Mouse (Mus musculus) adrenal gland, postnatal 36 days (tissue): ENCODE data around the gene Vtcn1. TPM values are rescaled to one million over a fixed set of nuclear protein-coding genes. Genes with fewer than 3 reads are reported as not detected.

ENCODE experiments used
- DNase-seq, 2 experiments: peaks; one replicate each; pipeline ENCODE4 v3.0.0; 2021; ENCODE audit warnings: mixed read lengths in 1 of 2
- total RNA-seq, 2 experiments: library from RNA; stranded (reverse); gene quantifications; 2 replicates each; pipeline ENCODE4 v1.2.3; 2021

The Vtcn1 gene
- total RNA-seq, 2 experiments from 2014 or later = 0.10 TPM

DNA sequence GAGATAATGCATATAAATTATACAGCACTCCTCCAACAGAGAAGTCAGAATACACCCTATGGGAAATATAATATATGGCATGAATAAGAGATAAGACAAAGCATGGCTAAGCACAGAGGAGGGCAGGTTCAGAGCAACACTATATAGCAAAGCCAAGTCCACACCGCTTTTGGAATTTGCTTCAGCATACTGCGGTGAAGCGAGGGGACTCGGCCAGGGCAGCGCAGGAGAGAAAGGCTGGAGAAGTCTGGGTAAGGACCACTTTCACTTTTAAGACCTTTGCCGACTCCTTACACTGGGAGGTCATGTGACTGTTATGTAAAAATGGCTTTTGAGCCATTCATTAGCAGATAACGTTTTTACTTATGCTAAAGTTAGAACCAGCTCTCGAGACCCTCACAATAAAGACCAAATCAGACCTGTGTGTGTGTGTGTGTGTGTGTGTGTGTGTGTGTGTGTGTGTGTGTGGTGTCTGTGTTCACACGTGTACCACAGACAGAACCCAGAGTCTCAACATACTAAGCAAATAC, 95.4 kb downstream of the Vtcn1 start:
- no peak for DNase-seq

DNA sequence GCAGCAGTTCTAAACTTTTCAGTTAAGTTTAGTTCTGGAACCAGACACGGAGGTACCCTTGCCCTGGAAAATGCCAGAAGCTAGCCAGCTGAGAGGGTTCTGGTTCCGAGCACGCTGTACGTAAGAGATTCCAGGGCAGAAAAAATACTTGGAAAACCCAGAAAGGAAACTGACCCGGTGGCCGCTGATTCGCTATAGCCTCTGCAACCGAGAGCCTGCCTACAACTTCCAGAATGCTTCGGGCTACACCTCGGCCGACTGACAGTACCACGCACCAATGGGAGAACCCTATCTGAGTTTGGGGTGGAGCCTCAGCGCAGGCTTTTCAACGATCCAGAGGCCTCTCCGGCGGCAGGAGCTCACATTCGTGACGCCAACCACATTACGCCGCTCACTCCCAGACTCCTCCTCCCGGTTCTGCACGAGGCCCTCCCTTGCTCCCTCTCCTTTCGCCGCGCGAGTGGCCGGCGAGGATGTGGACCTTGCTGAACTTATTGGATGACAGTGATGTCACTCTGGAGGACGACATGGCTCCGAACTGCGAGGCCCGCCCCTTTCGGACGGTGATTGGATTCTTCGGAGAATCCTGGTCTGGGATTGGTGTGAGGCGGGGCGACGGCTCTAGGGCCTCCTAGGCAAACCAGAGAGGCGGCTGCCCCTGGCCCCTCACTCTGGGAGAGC, 96.7 kb downstream of the Vtcn1 start, which contains the start of gene Trim45:
Trim45 (plus strand) TSS at position 378 of the 681 bp plus-strand sequence.
- DNase-seq = peak; percentile 97 to 98

DNA sequence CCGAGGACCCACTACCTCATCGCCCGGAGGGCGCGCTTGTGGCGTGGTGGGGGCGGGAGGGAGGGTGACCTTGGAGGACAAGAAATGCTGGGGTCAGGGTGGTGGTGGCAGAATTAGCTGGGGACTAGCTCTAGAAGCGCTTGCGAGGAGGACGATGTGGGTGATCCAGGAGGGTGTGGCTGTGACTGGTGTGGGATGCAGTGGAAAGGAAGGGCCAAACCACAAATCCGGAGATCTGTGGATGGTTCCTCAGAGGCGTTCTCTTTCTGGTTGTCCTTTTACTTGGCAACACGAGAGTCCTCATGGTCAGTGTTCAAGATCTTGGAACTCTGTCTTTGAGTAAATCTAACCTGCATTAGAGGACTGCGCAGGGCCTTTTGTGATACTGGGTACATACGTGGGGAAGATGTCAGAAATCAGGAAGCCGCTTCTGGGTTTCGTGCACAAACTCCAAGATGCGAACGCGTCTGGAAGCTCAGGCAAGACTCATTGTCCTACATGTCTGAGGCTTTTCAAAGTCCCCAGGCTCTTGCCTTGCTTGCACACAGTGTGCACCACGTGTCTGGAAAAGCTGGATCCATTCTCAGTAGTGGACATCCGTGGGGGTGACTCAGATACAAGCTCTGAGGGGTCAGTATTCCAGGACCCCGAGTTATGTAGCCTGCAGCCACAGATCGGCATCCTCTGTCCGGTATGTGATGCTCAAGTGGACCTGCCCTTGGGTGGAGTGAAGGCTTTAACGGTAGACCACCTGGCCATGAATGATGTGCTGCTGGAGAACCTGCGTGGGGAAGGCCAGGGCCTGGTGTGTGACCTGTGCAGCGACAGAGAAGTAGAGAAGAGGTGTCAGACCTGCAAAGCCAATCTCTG, 97.5 kb downstream of the Vtcn1 start:
- DNase-seq = no peak

DNA sequence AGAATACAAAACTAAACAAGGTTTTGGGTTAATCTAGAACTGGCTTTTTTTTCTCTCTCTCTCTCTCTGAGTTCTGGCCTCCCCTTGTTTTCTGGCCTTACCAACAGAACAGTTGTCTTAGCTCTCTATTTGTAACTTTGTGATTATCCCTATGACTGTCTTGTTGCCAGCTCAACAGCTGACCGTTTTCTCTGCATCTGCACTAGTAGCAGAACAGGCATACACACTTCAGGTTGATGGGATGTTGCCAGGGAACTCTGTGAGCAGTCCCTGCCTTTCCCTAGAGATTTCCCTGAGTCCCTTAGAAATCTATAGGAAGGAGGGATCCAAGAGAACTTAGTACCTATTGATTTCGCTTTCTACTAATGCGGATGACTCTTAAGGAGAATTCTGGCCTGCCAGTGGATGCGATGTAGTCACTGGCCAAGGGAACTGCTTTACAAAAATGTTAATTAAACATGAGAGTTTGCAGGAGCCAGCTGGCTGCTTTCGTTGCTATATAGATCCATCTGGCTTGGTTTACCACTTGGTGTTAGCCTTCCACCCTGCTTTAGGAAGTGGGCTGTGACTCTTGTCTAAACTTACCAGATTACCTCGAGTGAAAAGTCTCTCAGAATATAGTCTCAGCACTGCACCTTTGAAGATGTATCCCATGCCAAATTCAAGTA, 98.9 kb downstream of the Vtcn1 start:
- DNase-seq = no peak

DNA sequence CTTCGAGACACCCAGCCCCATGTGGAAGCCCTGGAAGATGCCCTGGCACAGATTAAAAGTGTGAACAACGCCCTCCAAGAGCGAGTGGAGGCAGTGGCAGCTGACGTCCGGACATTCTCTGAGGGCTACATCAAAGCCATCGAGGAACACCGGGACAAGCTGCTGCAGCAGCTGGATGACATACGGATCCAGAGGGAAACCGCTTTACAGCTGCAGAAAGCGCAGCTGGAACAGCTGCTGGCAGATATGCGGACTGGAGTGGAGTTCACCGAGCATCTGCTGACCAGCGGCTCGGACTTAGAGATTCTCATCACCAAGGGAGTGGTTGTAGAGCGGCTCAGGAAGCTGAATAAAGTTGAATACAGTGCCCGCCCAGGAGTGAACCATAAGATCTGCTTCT, 99.9 kb downstream of the Vtcn1 start:
- no peak for DNase-seq

DNA sequence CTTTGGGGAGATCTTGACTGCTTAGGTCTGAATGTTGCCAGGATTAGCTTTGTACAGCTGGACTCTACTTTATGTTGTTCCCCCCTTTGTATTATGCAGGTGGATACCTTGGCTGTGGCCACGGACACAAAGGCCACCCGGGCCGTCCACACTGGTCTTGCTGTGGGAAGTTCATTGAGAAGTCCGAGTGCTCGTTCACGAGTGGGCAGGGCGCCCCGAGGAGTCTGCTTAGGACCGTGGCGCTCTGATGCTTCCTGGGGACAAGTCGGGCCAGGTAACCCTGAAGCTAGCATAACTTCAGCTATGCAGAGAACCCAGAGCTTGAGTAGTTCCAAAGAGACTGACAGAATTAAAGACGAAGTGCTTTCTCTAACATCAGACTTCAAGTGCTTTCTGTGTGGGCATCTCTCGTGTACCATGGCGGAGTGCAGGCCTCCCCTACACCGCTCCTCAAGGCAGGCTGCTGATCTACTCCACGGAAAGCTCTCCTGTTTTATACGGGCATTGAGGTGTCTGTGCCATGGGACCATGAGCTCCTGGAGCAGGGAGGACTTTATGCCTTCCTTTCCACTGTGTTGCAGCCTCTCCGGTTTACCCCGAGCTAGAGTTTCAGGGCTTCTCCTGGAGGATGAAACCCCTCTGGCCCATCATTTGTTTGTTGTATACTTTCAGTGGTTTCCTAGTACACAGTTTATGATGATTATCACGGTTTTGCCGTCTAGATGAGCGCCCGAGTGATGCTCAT, 106.2 kb downstream of the Vtcn1 start:
- DNase-seq = no peak

DNA sequence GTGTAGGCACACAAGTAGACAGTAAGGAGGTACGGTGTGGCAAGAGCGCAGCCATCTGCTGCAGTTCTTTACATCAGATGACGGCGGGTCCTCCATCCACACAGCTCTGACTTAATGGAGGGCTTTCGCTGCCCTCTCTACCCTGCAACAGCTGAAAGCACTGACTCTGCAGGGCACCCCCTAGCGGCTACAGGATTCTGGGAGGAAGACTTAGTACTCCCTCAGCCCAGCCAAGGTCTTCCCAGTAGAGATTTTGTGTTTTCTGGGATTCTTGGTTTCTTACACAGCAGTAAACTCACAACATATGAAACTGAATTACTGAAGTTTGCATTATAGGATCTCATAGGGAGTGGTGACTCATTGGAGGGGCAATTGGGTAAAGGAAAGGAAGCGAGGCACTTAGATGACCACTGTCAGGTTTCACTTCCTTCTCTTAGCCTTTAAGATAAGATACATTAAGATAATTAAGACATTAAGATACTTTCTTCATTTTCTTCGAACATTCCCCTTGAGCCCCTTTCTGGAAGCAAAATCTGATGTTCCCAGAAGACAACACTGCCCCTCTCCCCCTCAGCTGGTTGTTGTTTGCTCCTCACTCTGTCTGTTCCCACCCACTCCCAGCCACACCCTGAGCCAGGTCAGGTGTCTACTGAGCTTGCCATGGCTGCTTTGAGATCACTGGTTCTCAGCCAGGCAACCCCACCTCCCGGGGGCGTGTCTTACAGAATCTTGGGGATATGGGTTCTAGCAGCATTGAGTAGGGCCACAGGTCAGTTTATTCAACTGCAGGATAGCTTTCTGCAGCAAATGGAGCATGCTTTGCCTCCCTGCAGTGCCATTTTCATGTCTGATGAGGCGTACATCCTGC, 107.1 kb downstream of the Vtcn1 start:
- DNase-seq = peak in 1 of 2 experiments; percentile 37

DNA sequence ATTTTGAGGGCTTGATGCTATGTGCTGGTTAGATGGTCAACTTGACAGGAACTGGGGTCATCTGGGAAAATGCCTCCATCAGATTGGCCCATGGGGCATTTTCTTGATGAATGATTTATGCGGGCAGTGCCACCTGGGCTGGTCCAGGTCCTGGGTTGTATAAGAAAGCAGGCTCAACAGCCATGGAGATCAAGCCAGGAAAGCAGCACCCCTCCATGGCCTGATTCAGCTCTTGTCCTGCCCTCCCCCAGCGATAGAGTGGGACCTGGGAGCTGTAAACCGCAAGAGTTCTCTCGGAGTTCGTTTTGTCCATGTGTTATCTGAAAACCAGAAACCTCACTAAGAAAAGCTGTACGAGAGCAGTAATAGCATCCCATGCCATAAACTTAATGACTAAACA, 110.3 kb downstream of the Vtcn1 start:
- no peak for DNase-seq

DNA sequence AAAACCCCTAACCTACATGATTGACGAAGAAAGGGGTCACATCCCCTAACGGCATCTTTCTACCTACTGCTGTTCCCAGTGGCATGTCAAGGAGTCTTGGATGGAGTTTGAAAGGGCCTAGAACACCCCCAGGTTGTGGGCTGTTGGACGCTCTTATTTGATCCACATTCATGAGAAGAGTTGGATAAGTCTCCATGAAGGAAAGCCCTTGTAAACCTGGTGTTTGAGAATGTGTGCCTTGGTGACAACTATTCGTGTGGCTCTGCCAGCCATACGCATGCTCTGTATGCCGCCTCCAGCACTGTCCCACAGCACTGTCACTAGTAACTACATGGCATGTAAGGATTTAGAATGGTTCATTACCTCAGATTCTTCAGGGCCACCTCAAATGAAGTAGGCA, 110.9 kb downstream of the Vtcn1 start:
- DNase-seq = no peak

DNA sequence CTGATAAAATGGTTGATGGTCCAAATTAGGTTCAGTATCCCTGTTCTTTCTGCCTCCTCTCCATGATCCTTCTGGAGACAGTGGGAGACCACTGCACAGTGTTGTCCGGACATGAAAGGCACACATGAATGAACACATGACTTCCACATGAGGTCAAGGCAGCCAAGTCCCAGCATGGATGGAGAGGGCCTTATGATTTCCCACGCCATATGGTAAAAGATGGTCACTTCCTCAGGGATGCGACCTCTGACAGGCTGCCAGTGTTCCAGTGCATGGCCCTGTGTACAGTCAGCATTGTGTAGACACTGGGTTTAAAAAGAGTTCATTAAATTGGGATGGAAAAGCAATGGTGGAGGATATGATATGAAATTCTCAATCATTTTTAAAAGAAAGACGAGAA, 113.0 kb downstream of the Vtcn1 start:
- DNase-seq = no peak

DNA sequence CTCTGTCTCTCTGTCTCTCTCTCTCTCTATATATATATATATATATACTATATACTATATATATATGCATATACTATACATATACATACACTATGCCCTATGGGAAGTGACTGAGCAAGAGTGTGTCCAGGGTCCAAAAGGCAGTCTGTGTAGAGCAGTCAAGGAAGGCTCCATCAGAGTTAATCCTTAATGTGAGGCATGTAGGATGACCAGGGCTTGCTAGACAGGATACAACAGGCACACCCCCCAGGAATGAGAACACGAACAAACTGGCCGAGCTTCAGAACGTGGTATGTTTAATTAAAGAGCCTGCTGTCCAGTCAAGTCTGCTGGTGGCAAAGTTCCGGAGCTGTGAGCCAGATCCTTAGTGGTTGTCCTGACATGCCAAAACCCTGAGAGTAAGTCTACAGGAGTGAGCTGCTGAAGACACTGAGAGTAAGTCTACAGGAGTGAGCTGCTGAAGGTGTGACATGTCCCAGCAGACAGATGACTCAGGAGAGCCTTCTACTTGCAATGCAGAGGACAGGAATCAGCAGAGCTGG, 115.3 kb downstream of the Vtcn1 start:
- no peak for DNase-seq

Other genes starting within 250 kb of the Vtcn1 start
- gene Man1a2, start 140.0 kb upstream of the Vtcn1 start, total RNA-seq = 100 to 1,000 TPM in 1 of 2 experiments, 10 to 100 TPM in 1; 94.9 to 126 TPM
- gene Trim45, start 96.7 kb downstream of the Vtcn1 start, total RNA-seq = 1 to 10 TPM; 3.4 to 4.1 TPM
- gene Ttf2, start 144.2 kb downstream of the Vtcn1 start, total RNA-seq = 10 to 100 TPM in 1 of 2 experiments, 1 to 10 TPM in 1; 8.8 to 10.7 TPM
- gene Cd101, start 204.1 kb downstream of the Vtcn1 start, total RNA-seq = under 1 TPM; 0.10 to 0.20 TPM